Mouse (Mus musculus): ENCODE results near the gene Vsig10l.

Vsig10l gene

GRCm38 (mm10) chr7:43463976-43464375, 1.0 kb downstream of the Vsig10l start:
- DNase-seq, result no peak

GRCm38 (mm10) chr7:43464864-43465343, 2.0 kb downstream of the Vsig10l start:
- DNase-seq, result no peak

- peak; percentile 78 for DNase-seq
Measured at GRCm38 (mm10) chr7:43465344-43466098, 2.6 kb downstream of the Vsig10l start.

- DNase-seq, result peak; percentile 81
Measured at GRCm38 (mm10) chr7:43466099-43466694, 3.2 kb downstream of the Vsig10l start.

GRCm38 (mm10) chr7:43470373-43470772, 7.4 kb downstream of the Vsig10l start:
- DNase-seq, result peak; percentile 47

GRCm38 (mm10) chr7:43475706-43476105, 12.8 kb downstream of the Vsig10l start:
- peak; percentile 15 for DNase-seq

GRCm38 (mm10) chr7:43476376-43476775, 13.4 kb downstream of the Vsig10l start:
- no peak for DNase-seq

GRCm38 (mm10) chr7:43481191-43481590, 18.2 kb downstream of the Vsig10l start:
- no peak for DNase-seq

- DNase-seq, result no peak
Measured at GRCm38 (mm10) chr7:43482090-43482716, 19.3 kb downstream of the Vsig10l start.

- DNase-seq, result no peak
Measured at GRCm38 (mm10) chr7:43483236-43483635, 20.3 kb downstream of the Vsig10l start.

GRCm38 (mm10) chr7:43488646-43489045, 25.7 kb downstream of the Vsig10l start:
- no peak for DNase-seq

GRCm38 (mm10) chr7:43489631-43490125, 26.7 kb downstream of the Vsig10l start, which contains the start of gene Iglon5:
Iglon5 (minus strand) TSS chr7:43490075.
- DNase-seq, result no peak

GRCm38 (mm10) chr7:43490182-43490584, 27.2 kb downstream of the Vsig10l start:
- DNase-seq, result no peak

- no peak for DNase-seq
Measured at GRCm38 (mm10) chr7:43490861-43491260, 27.9 kb downstream of the Vsig10l start.

- DNase-seq, result no peak
Measured at GRCm38 (mm10) chr7:43495343-43496021, 32.5 kb downstream of the Vsig10l start.

- no peak for DNase-seq
Measured at GRCm38 (mm10) chr7:43511707-43512478, 48.9 kb downstream of the Vsig10l start.

GRCm38 (mm10) chr7:43512519-43512918, 49.6 kb downstream of the Vsig10l start:
- DNase-seq, result no peak

GRCm38 (mm10) chr7:43515076-43515475, 52.1 kb downstream of the Vsig10l start:
- no peak for DNase-seq

GRCm38 (mm10) chr7:43518341-43518740, 55.4 kb downstream of the Vsig10l start:
- DNase-seq, result no peak
